Mouse (Mus musculus): ENCODE measurements around the gene Myh9.

GRCm38 (mm10) chr15:77775186-77775963 is 66.6 kb downstream of the Myh9 start:
- peak; percentile 98 for TF ChIP-seq CTCF (IDR thresholded peaks at IDR 0.05)
- no peak for TF ChIP-seq EP300 (IDR thresholded peaks at IDR 0.05)

Data from lung, postnatal 0 days (tissue).